Mouse (Mus musculus) lung, adult 2 months (tissue): ENCODE measurements at regions not wholly inside any gene's neighbourhood (a gene's known extent, or its start where the extent isn't known, plus 50 kb on each side); places are given as distances from the start of the nearest gene placed in this dataset.

Source experiments
- CTCF ChIP-seq: fragments of 200-500 bp; IDR thresholded peaks from 2 replicates; pipeline ENCODE4 v1.5.1; 2011; ENCODE audit warnings: mild to moderate bottlenecking, low read length, control low read depth; ENCODE audit not compliant: insufficient read depth
- POLR2A ChIP-seq: fragments of 200-500 bp; IDR thresholded peaks from 2 replicates; pipeline ENCODE4 v1.6.1; 2011; ENCODE audit warnings: low read depth, mild to moderate bottlenecking, control low read depth, low read length, borderline replicate concordance; ENCODE audit errors: extremely low read depth

- TF ChIP-seq POLR2A (no peak), CTCF (no peak)
These were observed 111.0 kb upstream of the Slco6d1 start for GRCm38 (mm10) chr1:98309894-98310293.
